Mouse (Mus musculus): ENCODE results near the gene Prelp. TPM values are rescaled to one million over a fixed set of nuclear protein-coding genes. Genes with fewer than 3 reads are reported as not detected.

Prelp gene
- polyA plus RNA-seq, 1 experiment from 2014 or later: 0.56 TPM

GRCm38 (mm10) chr1:133910108-133910507, 11.1 kb downstream of the Prelp start:
- no peak for DNase-seq (ENCODE audit: low spot score)
- H3K4me1 ChIP-seq: peaks cover 34% of the 10 kb centered on the region
- WGBS: 88% methylated on average over 7 of the region's 7 CpGs
- H3K27me3 ChIP-seq (ENCODE audit: low read depth, poor library complexity, severe bottlenecking): peaks cover 52% of the 10 kb centered on the region
- H3K4me3 ChIP-seq: no peak overlapping the region
- H3K27ac ChIP-seq: no peak overlapping the region
- H3K36me3 ChIP-seq: no peaks in the 10 kb centered on the region
- no peaks in the 10 kb centered on the region for H3K9me3 ChIP-seq (replicated peaks)

- H3K36me3 ChIP-seq: no peaks in the 10 kb centered on the region
- H3K9me3 ChIP-seq (replicated peaks): no peaks in the 10 kb centered on the region
- peak; percentile 62 for DNase-seq (ENCODE audit: low spot score)
- 16% methylated on average over 27 of the region's 27 CpGs for WGBS
- peak overlapping the region; percentile 51 for H3K4me3 ChIP-seq
- peaks cover 55% of the 10 kb centered on the region for H3K27me3 ChIP-seq (ENCODE audit: low read depth, poor library complexity, severe bottlenecking)
- H3K4me1 ChIP-seq: peaks cover 34% of the 10 kb centered on the region
- H3K27ac ChIP-seq: peak overlapping the region; percentile 72
These were observed 12.3 kb downstream of the Prelp start for GRCm38 (mm10) chr1:133908659-133909575.

DNA sequence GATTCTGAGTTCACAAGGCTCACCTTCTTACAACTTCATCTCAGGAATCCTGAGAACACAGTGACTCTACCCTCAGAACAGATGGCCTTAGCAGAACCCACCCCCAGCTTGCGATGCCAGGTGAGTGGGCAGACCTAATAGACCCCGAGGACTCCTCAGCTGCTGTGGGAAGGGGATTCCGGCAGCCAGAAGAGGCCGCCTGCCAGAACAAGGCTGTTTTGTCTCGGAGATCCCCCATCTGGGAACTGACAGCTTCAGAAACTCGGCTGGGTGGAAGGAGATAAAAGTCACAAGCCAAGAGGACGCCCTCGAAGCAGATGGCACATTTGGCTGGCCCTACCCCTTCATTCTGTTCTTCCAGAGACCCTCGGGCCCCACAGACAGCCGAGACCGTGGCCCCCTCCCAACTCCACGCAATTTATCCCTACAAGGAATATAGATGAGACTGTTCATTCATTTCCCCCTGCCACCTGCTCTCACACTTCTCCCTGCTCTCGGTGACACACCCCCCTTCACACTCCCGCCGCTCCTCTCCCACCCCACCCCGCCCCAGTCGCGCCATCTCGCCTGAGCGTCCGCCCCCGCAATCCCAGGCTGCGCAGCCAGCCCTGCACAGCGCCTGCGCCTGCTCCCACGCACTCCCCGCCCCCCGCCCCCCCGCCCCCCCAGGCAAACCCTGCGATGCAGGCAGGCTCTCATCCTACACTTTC, 13.1 kb downstream of the Prelp start, which contains the start of gene Optc:
Gene Optc (minus strand): TSS at position 51 of the 710 bp plus-strand sequence.
- Histone ChIP-seq H3K27ac (peak within 1 kb of the TSS; percentile 72), H3K27me3 (ENCODE audit: low read depth, poor library complexity, severe bottlenecking) (peaks cover 55% of the 10 kb centered on the region), H3K36me3 (no peaks in the 10 kb centered on the region), H3K4me3 (peak within 1 kb of the TSS; percentile 51), H3K4me1 (peaks cover 39% of the 10 kb centered on the region), H3K9me3 (replicated peaks) (no peaks in the 10 kb centered on the region)
- DNase-seq (ENCODE audit: low spot score): no peak
- 4% methylated on average over 30 of the region's 30 CpGs for WGBS

DNA sequence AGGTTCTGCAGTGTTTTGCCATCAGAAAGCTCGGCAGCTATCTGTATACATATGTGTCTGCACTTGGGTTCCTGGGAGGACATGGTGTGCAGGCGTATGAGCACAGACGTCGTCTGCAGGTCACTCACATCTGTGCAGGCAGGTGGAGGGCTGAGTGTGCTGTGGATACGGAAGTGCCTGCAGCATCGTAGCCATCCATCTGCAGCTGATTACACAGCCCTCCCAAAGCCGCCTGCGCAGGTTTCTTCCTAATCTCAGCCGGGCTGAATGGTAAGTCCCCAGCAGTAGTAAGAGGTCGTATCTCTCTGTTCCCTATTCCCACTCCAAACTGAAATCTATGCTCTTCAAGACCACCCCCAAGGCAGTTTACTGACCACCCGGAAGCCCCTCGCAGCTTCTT, 14.8 kb downstream of the Prelp start:
- peak; percentile 51 for DNase-seq (ENCODE audit: low spot score)

GRCm38 (mm10) chr1:133900825-133901224, 20.4 kb downstream of the Prelp start:
- Histone ChIP-seq H3K9me3 (replicated peaks) (no peaks in the 10 kb centered on the region), H3K4me1 (peaks cover 15% of the 10 kb centered on the region), H3K36me3 (no peaks in the 10 kb centered on the region), H3K27ac (no peak overlapping the region), H3K27me3 (ENCODE audit: low read depth, poor library complexity, severe bottlenecking) (peaks cover 33% of the 10 kb centered on the region), H3K4me3 (no peak overlapping the region)
- 89% methylated on average over 9 of the region's 9 CpGs for WGBS
- DNase-seq (ENCODE audit: low spot score): no peak

More for the DNA sequence above, 14.8 kb downstream of the Prelp start:
- H3K36me3 ChIP-seq: no peaks in the 10 kb centered on the region
- H3K27ac ChIP-seq: 0 out of 2 replicates have a peak overlapping the region, but pooled peaks have one; percentile 15
- H3K9me3 ChIP-seq (replicated peaks): no peaks in the 10 kb centered on the region
- 47% methylated on average over 12 of the region's 12 CpGs for WGBS
- H3K4me1 ChIP-seq: peaks cover 41% of the 10 kb centered on the region
- H3K27me3 ChIP-seq (ENCODE audit: low read depth, poor library complexity, severe bottlenecking): peaks cover 60% of the 10 kb centered on the region
- H3K4me3 ChIP-seq: no peak overlapping the region

DNA sequence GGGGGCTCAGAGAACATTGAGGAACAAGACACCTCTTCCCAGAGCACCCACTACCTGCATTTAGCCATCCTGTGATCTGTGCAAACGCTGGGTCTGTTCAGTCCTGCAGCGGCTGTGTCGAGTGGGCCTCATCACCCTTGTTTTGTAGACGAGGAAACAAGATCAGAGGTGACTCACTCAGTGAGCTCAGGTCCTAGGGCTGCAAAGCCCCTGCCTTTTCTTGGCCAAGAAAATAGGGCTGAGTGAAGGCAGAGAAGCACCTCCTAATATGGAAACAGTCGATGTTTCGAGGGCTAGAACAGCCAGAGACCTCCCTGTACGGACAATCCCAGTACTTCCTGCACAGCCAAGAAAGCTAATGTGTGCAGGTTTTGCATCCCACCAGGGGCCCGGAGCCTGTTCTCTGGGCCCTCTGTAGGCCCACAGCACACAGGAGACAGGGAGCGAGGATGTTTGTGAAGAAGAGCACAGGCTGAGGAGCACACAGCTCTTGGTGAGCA, 22.1 kb downstream of the Prelp start:
- Histone ChIP-seq H3K27ac (no peak overlapping the region), H3K36me3 (no peaks in the 10 kb centered on the region), H3K4me1 (peaks cover 15% of the 10 kb centered on the region), H3K27me3 (ENCODE audit: low read depth, poor library complexity, severe bottlenecking) (peaks cover 28% of the 10 kb centered on the region), H3K4me3 (no peak overlapping the region), H3K9me3 (replicated peaks) (no peaks in the 10 kb centered on the region)
- DNase-seq (ENCODE audit: low spot score): no peak
- WGBS: 79% methylated on average over 9 of the region's 9 CpGs

DNA sequence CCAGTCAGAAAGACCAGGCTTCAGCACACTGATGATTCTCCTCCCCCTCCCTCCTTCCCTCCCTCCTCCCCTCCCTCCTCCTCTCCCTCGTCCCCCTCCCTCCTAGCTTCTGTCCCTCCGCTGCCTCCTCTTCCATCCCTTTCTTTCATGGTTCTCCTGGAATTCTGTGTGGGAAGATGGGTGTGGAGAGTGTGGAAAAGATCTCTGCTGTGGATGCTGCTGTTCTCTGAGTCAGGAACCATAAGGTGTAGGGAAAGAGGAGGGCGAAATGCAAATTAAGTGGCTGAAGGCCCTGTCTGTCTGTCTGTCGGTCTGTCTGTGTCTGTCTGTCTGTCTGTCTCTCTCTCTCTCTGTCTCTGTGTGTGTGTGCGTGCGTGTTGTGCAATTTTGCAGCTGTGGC, 23.9 kb downstream of the Prelp start:
- no peaks in the 10 kb centered on the region for H3K36me3 ChIP-seq
- no peak overlapping the region for H3K27ac ChIP-seq
- DNase-seq (ENCODE audit: low spot score): no peak
- peaks cover 23% of the 10 kb centered on the region for H3K27me3 ChIP-seq (ENCODE audit: low read depth, poor library complexity, severe bottlenecking)
- no peaks in the 10 kb centered on the region for H3K9me3 ChIP-seq (replicated peaks)
- no peak overlapping the region for H3K4me3 ChIP-seq
- H3K4me1 ChIP-seq: peaks cover 22% of the 10 kb centered on the region
- 75% methylated on average over 6 of the region's 6 CpGs for WGBS

DNA sequence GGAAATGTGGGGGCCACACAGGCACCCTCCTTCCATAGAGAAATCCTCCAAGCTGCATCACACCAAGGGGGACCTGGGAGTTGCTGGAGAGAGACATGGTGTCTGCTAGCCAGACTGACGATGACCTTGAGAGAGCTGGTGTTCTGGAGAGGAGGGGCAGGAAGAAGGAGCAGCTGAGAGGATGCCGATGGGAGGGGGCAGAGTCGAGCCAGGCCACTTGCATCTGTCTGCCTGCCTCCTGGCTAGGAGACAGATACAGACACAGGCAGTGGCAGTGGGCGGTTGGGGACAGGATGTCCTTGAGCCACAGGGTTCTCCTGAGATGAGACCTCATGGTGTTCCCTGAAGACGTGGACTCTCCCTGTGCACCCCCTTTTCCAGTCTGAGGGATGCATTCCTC, 29.7 kb downstream of the Prelp start:
- Histone ChIP-seq H3K4me3 (no peak overlapping the region), H3K36me3 (no peaks in the 10 kb centered on the region), H3K27ac (peak overlapping the region; percentile 58; the same call in 1 of the 2 replicates), H3K9me3 (replicated peaks) (no peaks in the 10 kb centered on the region), H3K4me1 (peaks cover 62% of the 10 kb centered on the region), H3K27me3 (ENCODE audit: low read depth, poor library complexity, severe bottlenecking) (peaks cover 39% of the 10 kb centered on the region)
- DNase-seq (ENCODE audit: low spot score): no peak
- 22% methylated on average over 5 of the region's 5 CpGs for WGBS

- Histone ChIP-seq H3K27ac (peak overlapping the region; percentile 72), H3K9me3 (replicated peaks) (no peaks in the 10 kb centered on the region), H3K4me1 (peaks cover 63% of the 10 kb centered on the region), H3K36me3 (no peaks in the 10 kb centered on the region), H3K4me3 (peak overlapping the region; percentile 41), H3K27me3 (ENCODE audit: low read depth, poor library complexity, severe bottlenecking) (peaks cover 50% of the 10 kb centered on the region)
- WGBS: 15% methylated on average over 20 of the region's 20 CpGs
- DNase-seq (ENCODE audit: low spot score): peak; percentile 69
These were observed 31.1 kb downstream of the Prelp start for GRCm38 (mm10) chr1:133889949-133890598.

DNA sequence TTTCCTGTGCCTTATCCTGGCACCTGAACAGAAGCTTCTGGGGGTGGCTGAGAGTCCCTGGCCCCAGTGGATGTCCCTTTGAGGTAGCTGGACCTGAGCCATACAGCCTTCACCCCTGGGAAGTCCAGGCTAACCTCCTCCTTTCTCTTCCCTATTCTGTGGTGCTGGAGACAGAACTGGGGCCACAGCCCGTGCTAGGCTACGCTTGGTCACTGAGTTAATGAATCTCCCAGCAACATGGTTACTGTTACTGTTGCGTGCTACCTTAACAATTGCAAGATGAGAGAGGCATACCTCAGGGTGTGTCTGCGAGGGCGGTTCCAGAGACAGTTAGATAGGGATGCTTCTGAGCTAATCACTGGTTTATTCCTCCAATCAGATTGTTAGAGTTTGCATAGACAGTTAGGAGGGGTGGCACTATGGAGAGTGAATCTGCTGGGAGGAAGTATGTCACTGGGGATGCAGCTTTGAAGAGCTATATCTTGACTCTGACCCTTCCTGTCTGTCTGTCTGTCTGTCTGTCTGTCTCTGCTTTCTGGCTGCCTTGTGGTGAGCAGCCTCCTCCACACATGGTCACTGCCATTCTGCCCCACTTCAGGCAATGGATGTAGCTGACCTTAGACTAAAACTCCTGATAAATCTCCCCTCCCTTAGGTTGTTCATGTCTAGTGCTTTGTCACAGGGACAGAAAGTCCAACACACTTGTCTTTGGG, 33.5 kb downstream of the Prelp start:
- 73% methylated on average over 5 of the region's 5 CpGs for WGBS
- Histone ChIP-seq H3K27me3 (ENCODE audit: low read depth, poor library complexity, severe bottlenecking) (peaks cover 69% of the 10 kb centered on the region), H3K4me3 (no peak overlapping the region), H3K9me3 (replicated peaks) (no peaks in the 10 kb centered on the region), H3K4me1 (peaks cover 71% of the 10 kb centered on the region), H3K36me3 (no peaks in the 10 kb centered on the region), H3K27ac (no peak overlapping the region)
- DNase-seq (ENCODE audit: low spot score): no peak

- DNase-seq (ENCODE audit: low spot score): no peak
- Histone ChIP-seq H3K36me3 (no peaks in the 10 kb centered on the region), H3K27ac (no peak overlapping the region), H3K4me1 (peaks cover 71% of the 10 kb centered on the region), H3K9me3 (replicated peaks) (no peaks in the 10 kb centered on the region), H3K4me3 (no peak overlapping the region), H3K27me3 (ENCODE audit: low read depth, poor library complexity, severe bottlenecking) (peaks cover 74% of the 10 kb centered on the region)
- WGBS: 5% methylated on average over 8 of the region's 8 CpGs
These were observed 34.2 kb downstream of the Prelp start for GRCm38 (mm10) chr1:133887044-133887443.

GRCm38 (mm10) chr1:133886431-133886830, 34.8 kb downstream of the Prelp start:
- no peak overlapping the region for H3K27ac ChIP-seq
- 54% methylated on average over 6 of the region's 6 CpGs for WGBS
- no peak for DNase-seq (ENCODE audit: low spot score)

More at GRCm38 (mm10) chr1:133886431-133886830, 34.8 kb downstream of the Prelp start:
- Histone ChIP-seq H3K9me3 (replicated peaks) (no peaks in the 10 kb centered on the region), H3K36me3 (no peaks in the 10 kb centered on the region), H3K27me3 (ENCODE audit: low read depth, poor library complexity, severe bottlenecking) (peaks cover 80% of the 10 kb centered on the region), H3K4me3 (no peak overlapping the region), H3K4me1 (peaks cover 71% of the 10 kb centered on the region)

All from limb, embryonic 10.5 days (tissue).